Mouse (Mus musculus) liver, postnatal 0 days (tissue): ENCODE measurements around the gene Acod1.

Experiments
- CTCF ChIP-seq: sonication (generic); IDR thresholded peaks from 2 replicates; pipeline ENCODE4 v1.5.1; 2016; ENCODE audit warnings: antibody characterized with exemption, low read depth
- EP300 ChIP-seq: IDR thresholded peaks from 2 replicates; pipeline ENCODE4 v1.6.1; 2016; ENCODE audit warnings: antibody characterized with exemption, low read depth, mild to moderate bottlenecking

- TF ChIP-seq CTCF, result no peak
- no peak for TF ChIP-seq EP300
These were observed 24.7 kb downstream of the Acod1 start for GRCm38 (mm10) chr14:103071471-103071870.
